Mouse (Mus musculus) kidney, embryonic 16.5 days (tissue): Measurements from ENCODE around the gene St6galnac5. TPM values are rescaled to one million over a fixed set of nuclear protein-coding genes. Genes with fewer than 3 reads are reported as not detected.

Source experiments
- ATAC-seq: fragments of 200-750 bp; cut with Nextera tagmentation; 2 replicates; pipeline ENCODE4 v1.8.0; 2017; ENCODE audit warnings: moderate TSS enrichment; ENCODE audit not compliant: low FRiP score, low TSS enrichment
- H3K27ac ChIP-seq: fragments of 300-500 bp; sonication (generic); 2 replicates; pipeline ENCODE4 v1.5.1; 2014; ENCODE audit warnings: low read length
- H3K27me3 ChIP-seq: fragments of 300-500 bp; sonication (generic); 2 replicates; pipeline ENCODE4 v1.6.1; 2014; ENCODE audit warnings: low read length, control low read depth, mixed read lengths; ENCODE audit not compliant: insufficient read depth
- H3K36me3 ChIP-seq: fragments of 300-500 bp; sonication (generic); 2 replicates; pipeline ENCODE4 v1.6.1; 2014; ENCODE audit warnings: low read length, control low read depth, mixed read lengths; ENCODE audit not compliant: insufficient read depth
- H3K4me1 ChIP-seq: fragments of 300-500 bp; sonication (generic); 2 replicates; pipeline ENCODE4 v1.6.1; 2014; ENCODE audit warnings: low read length, control low read depth, mixed read lengths; ENCODE audit not compliant: insufficient read depth
- H3K4me2 ChIP-seq: fragments of 300-500 bp; sonication (generic); replicated peaks from 2 replicates; pipeline ENCODE4 v1.6.1; 2014; ENCODE audit warnings: low read depth, low read length
- H3K4me3 ChIP-seq: fragments of 300-500 bp; sonication (generic); 2 replicates; pipeline ENCODE4 v1.5.1; 2014; ENCODE audit warnings: mild to moderate bottlenecking, low read length
- H3K9ac ChIP-seq: fragments of 300-500 bp; sonication (generic); replicated peaks from 2 replicates; pipeline ENCODE4 v1.6.1; 2014; ENCODE audit warnings: low read length
- H3K9me3 ChIP-seq: fragments of 300-500 bp; sonication (generic); 2 replicates; pipeline ENCODE4 v1.6.1; 2016; ENCODE audit warnings: low read length, control low read depth
- WGBS: fragments of 180-500 bp; shearing (Covaris S2); extraction: QIAGEN DNeasy Blood & Tissue Kit; methylation state at CpG from one replicate; pipeline ENCODE4 v1.1.7; 2014; 5-methylcytosine and 5-hydroxymethylcytosine counted together
- polyA plus RNA-seq: library from polyadenylated mRNA; unstranded; fragments of >200 nt; fragmentation: Nextera tagmentation; extraction: Ambion mirVana; gene quantifications from 2 replicates; pipeline ENCODE4 v1.2.1, GENCODE M21; 2015

St6galnac5 gene
- polyA plus RNA-seq, 1 experiment from 2014 or later = 0.85 TPM

DNA sequence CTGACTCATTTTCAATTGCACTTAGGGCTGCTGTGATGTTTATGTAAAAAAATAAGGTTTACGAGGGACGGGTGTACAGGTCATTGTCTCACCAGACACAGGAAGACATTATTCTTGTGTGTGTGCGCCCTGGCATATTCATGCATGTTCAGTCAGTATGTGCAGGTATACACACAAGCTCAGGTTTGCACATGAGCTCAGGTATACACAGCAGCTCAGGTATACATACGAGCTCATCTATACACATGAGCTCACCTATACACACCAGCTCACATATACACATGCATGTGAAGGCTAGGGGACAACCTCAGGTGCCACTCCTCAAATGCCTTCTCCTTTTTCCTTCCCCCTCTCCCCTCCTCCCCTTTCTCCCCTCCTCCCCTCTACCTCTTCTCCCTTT is 120.6 kb downstream of the St6galnac5 start:
- Histone ChIP-seq H3K36me3 (no peaks in the 10 kb centered on the region), H3K9ac (no peak overlapping the region), H3K4me3 (no peak overlapping the region), H3K4me2 (no peak overlapping the region), H3K27ac (no peak overlapping the region), H3K9me3 (no peaks in the 10 kb centered on the region), H3K27me3 (no peaks in the 10 kb centered on the region), H3K4me1 (no peaks in the 10 kb centered on the region)
- ATAC-seq = peak; percentile 55; the same call in 1 of the 2 replicates
- 40% methylated on average over 4 of the region's 4 CpGs for WGBS

DNA sequence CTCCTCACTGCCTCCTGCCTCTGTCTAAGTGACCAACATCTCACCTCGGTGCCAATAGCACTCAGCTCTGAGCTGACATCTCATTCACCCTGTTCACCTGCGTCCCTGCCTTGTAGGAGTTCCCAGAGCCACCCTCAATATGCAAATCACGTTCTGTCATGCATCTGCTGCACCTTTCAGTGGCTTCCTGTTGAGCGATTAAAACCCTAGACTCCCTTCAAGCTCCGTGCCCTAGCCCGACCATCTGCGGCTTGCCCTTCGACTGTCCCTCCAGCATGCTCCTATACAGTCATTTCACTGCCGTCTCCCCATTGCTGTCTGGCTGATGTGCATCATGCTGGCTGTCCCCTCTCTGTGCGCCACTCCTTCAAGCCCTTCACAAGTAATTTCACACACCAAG is 126.0 kb downstream of the St6galnac5 start:
- 32% methylated on average over 10 of the region's 10 CpGs for WGBS
- Histone ChIP-seq H3K9me3 (no peaks in the 10 kb centered on the region), H3K4me1 (no peaks in the 10 kb centered on the region; the same call in 1 of the 2 replicates), H3K36me3 (no peaks in the 10 kb centered on the region), H3K27me3 (no peaks in the 10 kb centered on the region), H3K4me2 (no peak overlapping the region), H3K4me3 (no peak overlapping the region), H3K9ac (no peak overlapping the region), H3K27ac (no peak overlapping the region)
- ATAC-seq = no peak

DNA sequence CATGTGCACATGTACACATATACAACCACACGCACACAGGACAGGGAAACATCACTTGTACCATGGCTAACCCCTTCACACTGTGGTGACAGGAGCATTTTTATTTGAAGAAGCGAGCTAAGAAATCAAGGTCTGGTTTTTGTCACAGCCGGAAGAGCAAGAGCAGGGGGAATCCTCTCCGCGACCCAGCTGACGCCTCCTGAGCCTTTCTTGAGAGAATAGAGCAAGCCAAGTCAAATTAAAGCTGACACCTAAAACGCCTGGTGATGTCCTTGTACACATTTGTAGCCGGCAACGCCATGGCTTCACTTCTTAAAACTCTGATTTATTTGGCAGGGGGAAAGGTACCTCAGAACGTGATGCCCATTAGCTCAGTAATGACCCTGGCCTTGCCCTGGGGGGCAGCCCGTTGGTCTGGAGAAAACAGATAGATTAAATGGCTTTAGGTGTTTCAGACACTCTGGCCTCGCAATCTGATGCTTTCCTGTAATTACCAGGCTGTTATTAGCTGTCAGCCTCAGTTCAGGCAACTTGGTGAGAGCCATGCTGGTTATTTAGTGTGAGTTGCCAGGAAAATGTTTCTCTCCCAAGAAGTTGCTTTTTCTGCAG is 126.9 kb downstream of the St6galnac5 start:
- no peaks in the 10 kb centered on the region for H3K27me3 ChIP-seq
- no peaks in the 10 kb centered on the region for H3K9me3 ChIP-seq
- 24% methylated on average over 12 of the region's 12 CpGs for WGBS
- H3K27ac ChIP-seq = no peak overlapping the region
- peak; percentile 34 for ATAC-seq
- H3K4me1 ChIP-seq = no peaks in the 10 kb centered on the region; the same call in 1 of the 2 replicates
- no peak overlapping the region for H3K4me3 ChIP-seq
- no peaks in the 10 kb centered on the region for H3K36me3 ChIP-seq
- no peak overlapping the region for H3K4me2 ChIP-seq
- H3K9ac ChIP-seq = no peak overlapping the region

DNA sequence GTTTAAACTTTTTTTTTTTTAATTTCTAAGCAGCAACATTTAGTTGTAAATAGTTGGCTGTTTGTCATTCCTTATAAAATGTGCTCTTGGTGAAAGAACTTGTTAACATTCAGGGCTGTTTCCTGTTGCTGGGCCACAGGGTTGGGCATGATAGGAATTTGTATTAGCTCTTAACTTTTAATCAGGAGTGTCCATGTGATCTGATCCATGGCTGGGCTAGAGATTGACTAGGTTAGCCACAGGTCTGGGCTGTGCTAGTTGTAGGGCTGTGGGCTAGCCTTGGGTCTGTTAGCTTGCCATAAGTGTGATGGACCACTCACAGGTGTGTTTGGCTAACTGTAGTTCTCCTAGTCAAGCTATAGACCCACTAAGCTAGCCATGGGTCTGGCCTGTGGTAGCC is 138.1 kb downstream of the St6galnac5 start:
- ATAC-seq = no peak
- no peaks in the 10 kb centered on the region for H3K36me3 ChIP-seq

DNA sequence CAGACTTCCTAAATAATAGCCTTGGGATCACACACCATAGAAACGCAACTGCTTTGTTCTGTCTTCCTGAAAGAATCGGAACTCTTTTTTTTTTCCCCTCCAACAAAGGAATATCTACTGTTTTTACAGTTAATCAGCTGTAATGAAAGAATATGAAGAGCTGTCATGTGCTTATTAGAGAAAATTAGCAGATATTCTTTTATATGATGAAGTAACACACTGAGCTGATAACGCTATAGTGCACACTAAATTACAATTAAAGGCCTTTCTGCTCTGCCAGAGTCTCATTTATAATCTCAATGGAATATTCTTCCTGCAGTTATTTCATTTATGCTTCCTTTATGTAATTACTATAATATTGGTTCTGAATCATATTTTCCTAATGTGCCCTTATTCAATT is 139.4 kb downstream of the St6galnac5 start:
- Histone ChIP-seq H3K27ac (no peak overlapping the region), H3K4me3 (no peak overlapping the region), H3K9me3 (no peaks in the 10 kb centered on the region), H3K9ac (no peak overlapping the region), H3K4me2 (no peak overlapping the region), H3K36me3 (no peaks in the 10 kb centered on the region), H3K4me1 (peaks cover 8% of the 10 kb centered on the region; the same call in 1 of the 2 replicates), H3K27me3 (no peaks in the 10 kb centered on the region; the same call in 1 of the 2 replicates)
- 77% methylated on average over 3 of the region's 3 CpGs for WGBS
- no peak for ATAC-seq

More for the DNA sequence above, 138.1 kb downstream of the St6galnac5 start:
- Histone ChIP-seq H3K4me1 (peaks cover 11% of the 10 kb centered on the region; the same call in 1 of the 2 replicates), H3K9ac (no peak overlapping the region), H3K4me2 (no peak overlapping the region), H3K27ac (no peak overlapping the region), H3K27me3 (no peaks in the 10 kb centered on the region), H3K4me3 (no peak overlapping the region), H3K9me3 (no peaks in the 10 kb centered on the region)

DNA sequence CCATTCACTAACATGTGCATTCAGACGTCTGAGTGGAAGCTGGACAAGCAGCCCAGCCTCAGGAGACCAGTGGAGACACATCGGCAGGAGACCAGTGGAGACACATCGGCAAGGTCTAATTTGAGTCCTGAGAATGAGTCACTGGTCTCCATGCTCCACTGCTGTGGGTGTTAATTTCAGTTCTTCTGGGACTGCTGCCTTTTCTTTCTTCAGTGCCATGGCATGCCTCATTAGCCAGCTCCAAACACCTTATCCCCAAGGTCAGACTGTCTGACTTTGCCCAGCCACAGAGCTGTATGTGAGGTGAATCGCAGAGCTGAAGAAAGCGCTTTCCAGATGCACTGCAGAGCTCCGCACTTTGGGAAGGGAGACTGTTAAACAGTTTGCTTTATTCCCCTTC is 140.8 kb downstream of the St6galnac5 start:
- Histone ChIP-seq H3K9me3 (no peaks in the 10 kb centered on the region), H3K9ac (no peak overlapping the region), H3K4me1 (peaks cover 8% of the 10 kb centered on the region; the same call in 1 of the 2 replicates), H3K4me2 (no peak overlapping the region), H3K27ac (no peak overlapping the region), H3K4me3 (no peak overlapping the region), H3K27me3 (no peaks in the 10 kb centered on the region; the same call in 1 of the 2 replicates), H3K36me3 (no peaks in the 10 kb centered on the region)
- peak; percentile 94 for ATAC-seq
- WGBS = 38% methylated on average over 6 of the region's 6 CpGs

DNA sequence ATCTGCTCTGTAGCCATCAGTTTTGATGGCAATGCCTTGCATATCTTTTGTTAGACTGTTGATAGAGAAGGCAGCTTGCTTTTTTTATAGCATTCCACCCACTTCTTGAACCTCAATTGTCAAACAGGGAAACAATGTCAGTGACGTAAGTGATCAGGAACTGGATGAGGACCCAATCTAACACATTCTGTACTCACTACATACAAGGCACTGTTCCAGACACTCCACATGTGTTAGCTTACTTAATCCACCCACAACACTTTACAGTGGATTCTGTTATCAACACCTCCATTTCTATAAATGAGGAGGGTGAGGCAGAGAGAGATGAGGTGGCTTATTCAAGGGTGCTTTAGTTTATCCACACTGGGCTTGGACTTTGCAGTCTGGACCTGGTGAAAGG is 144.1 kb downstream of the St6galnac5 start:
- no peaks in the 10 kb centered on the region for H3K36me3 ChIP-seq
- 74% methylated on average over 1 of the region's 1 CpGs for WGBS

DNA sequence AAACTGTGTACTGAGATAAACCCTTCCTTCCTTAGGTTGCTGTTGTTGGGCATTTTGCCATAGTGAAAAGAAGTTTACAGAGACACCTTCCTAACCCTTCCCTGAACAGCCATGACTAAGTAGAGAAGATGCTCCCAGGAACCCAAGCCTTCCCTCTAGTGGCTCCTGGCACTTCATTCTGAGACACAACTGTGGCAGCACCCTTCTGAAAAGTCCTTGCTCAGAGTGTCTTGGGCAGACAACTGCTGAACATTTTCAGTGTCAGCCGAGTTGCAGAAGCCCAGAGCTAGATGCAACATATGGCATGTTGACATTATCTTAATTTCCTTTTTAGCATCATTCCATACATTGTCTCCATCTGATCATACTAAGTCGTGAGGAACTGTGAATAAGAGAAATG is 144.6 kb downstream of the St6galnac5 start:
- no peaks in the 10 kb centered on the region for H3K9me3 ChIP-seq
- peaks cover 8% of the 10 kb centered on the region; the same call in 1 of the 2 replicates for H3K4me1 ChIP-seq
- no peak for ATAC-seq
- H3K9ac ChIP-seq = no peak overlapping the region
- H3K27me3 ChIP-seq = no peaks in the 10 kb centered on the region; the same call in 1 of the 2 replicates
- WGBS = 66% methylated on average over 2 of the region's 2 CpGs
- H3K27ac ChIP-seq = no peak overlapping the region
- H3K4me2 ChIP-seq = no peak overlapping the region
- H3K36me3 ChIP-seq = no peaks in the 10 kb centered on the region
- no peak overlapping the region for H3K4me3 ChIP-seq

More for the DNA sequence above, 144.1 kb downstream of the St6galnac5 start:
- H3K9me3 ChIP-seq = no peaks in the 10 kb centered on the region
- no peak overlapping the region for H3K4me3 ChIP-seq
- H3K9ac ChIP-seq = no peak overlapping the region
- no peak for ATAC-seq
- no peak overlapping the region for H3K27ac ChIP-seq
- no peaks in the 10 kb centered on the region; the same call in 1 of the 2 replicates for H3K27me3 ChIP-seq
- no peak overlapping the region for H3K4me2 ChIP-seq
- peaks cover 8% of the 10 kb centered on the region; the same call in 1 of the 2 replicates for H3K4me1 ChIP-seq

DNA sequence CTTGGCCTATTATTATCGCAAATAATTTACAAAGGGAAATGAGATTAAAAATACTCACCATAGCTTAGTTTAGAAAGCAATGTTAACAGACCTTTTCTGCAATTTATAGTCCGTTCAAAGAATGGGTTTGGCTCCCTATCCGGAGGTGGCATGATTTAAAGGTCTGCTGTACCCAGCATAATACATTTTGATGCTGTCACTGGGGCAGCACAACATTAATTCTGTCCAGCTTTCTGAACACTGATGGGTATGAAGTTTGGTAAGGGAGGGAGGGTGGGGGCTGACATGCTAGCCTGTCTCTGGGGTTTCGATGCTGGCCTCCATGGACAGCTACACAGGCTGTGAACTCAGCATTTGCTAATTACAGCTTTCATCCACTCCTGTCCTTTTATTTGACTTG is 149.6 kb downstream of the St6galnac5 start:
- WGBS = 55% methylated on average over 4 of the region's 4 CpGs

DNA sequence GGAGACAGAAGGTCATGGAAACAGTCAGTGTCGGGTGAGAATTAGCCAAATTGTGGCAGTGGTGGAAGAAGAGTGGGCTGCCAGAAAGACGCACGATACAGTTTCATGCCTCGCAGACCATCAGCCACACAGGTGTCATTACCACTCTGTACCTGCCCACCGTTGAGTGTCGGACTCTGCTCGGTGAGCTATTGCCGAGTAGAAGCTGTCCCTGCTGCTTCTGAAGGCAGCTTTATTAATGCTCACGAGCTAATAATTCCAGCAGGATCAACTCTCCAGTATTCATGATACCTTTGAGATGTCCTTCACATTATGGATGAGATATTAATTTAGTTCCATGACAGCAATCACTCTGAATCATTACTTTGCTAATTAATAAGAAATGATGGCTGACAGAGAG is 150.1 kb downstream of the St6galnac5 start:
- no peak overlapping the region for H3K9ac ChIP-seq
- no peak overlapping the region for H3K4me2 ChIP-seq
- no peaks in the 10 kb centered on the region for H3K27me3 ChIP-seq
- no peaks in the 10 kb centered on the region for H3K4me1 ChIP-seq
- no peaks in the 10 kb centered on the region for H3K9me3 ChIP-seq
- no peak overlapping the region for H3K27ac ChIP-seq
- H3K36me3 ChIP-seq = no peaks in the 10 kb centered on the region
- H3K4me3 ChIP-seq = no peak overlapping the region
- no peak for ATAC-seq
- WGBS = 71% methylated on average over 9 of the region's 9 CpGs

More for the DNA sequence above, 149.6 kb downstream of the St6galnac5 start:
- Histone ChIP-seq H3K27ac (no peak overlapping the region), H3K4me1 (no peaks in the 10 kb centered on the region), H3K9ac (no peak overlapping the region), H3K27me3 (no peaks in the 10 kb centered on the region), H3K36me3 (no peaks in the 10 kb centered on the region), H3K4me3 (no peak overlapping the region), H3K9me3 (no peaks in the 10 kb centered on the region), H3K4me2 (no peak overlapping the region)
- no peak for ATAC-seq
